Mouse (Mus musculus) myocyte (in vitro differentiated cells): ENCODE measurements around the gene Atp8b4.

Source experiments
- CEBPB ChIP-seq: IDR thresholded peaks from 2 replicates; pipeline ENCODE4 v1.6.1; 2011; ENCODE audit warnings: mild to moderate bottlenecking, moderate library complexity; ENCODE audit not compliant: poor library complexity, insufficient read depth, severe bottlenecking
- E2F4 ChIP-seq: IDR thresholded peaks from one replicate; pipeline ENCODE4 v1.6.1; 2011; ENCODE audit warnings: mild to moderate bottlenecking, control low read depth, moderate library complexity; ENCODE audit not compliant: insufficient read depth
- MAX ChIP-seq: IDR thresholded peaks from one replicate; pipeline ENCODE4 v1.6.1; 2011; ENCODE audit warnings: low read depth, mild to moderate bottlenecking, control low read depth
- MYOD1 ChIP-seq, 3 experiments: IDR thresholded peaks; one replicate each; pipeline ENCODE4 v1.6.1; 2011; ENCODE audit warnings: control low read depth in 2 of 3, low read depth in 2 of 3, mild to moderate bottlenecking in 2 of 3, moderate library complexity in 1 of 3; ENCODE audit not compliant: insufficient read length in 2 of 3, control insufficient read depth in 1 of 3
- MYOG ChIP-seq, 3 experiments: IDR thresholded peaks; one replicate each; pipeline ENCODE4 v1.6.1; 2011; ENCODE audit warnings: control low read depth in 2 of 3, low read depth in 2 of 3, mild to moderate bottlenecking in 2 of 3; ENCODE audit not compliant: insufficient read length in 2 of 3, control insufficient read depth in 1 of 3, insufficient read depth in 1 of 3
- POLR2A ChIP-seq: IDR thresholded peaks from one replicate; pipeline ENCODE4 v1.6.1; 2011; ENCODE audit warnings: low read depth, mild to moderate bottlenecking, control low read depth, moderate library complexity; ENCODE audit not compliant: insufficient read length
- POLR2AphosphoS2 ChIP-seq: IDR thresholded peaks from one replicate; pipeline ENCODE4 v1.6.1; 2011; ENCODE audit warnings: low read depth, control low read depth; ENCODE audit not compliant: insufficient read length
- SRF ChIP-seq: IDR thresholded peaks from one replicate; pipeline ENCODE4 v1.6.1; 2011; ENCODE audit warnings: low read depth; ENCODE audit not compliant: control insufficient read depth, insufficient read length
- TCF12 ChIP-seq: IDR thresholded peaks from one replicate; pipeline ENCODE4 v1.6.1; 2011; ENCODE audit warnings: mild to moderate bottlenecking, control low read depth; ENCODE audit not compliant: poor library complexity, insufficient read depth, severe bottlenecking
- USF1 ChIP-seq: IDR thresholded peaks from one replicate; pipeline ENCODE4 v1.6.1; 2011; ENCODE audit warnings: low read depth, mild to moderate bottlenecking, control low read depth, moderate library complexity

- no peak for TF ChIP-seq POLR2A
- TF ChIP-seq USF1: no peak
- no peak for TF ChIP-seq MYOG (IDR thresholded peaks at IDR 0.05; ENCODE audit: control insufficient read depth in 1 of 3, insufficient read depth in 1 of 3, insufficient read length in 2 of 3, low read depth in 2 of 3)
- TF ChIP-seq E2F4: no peak
- TF ChIP-seq TCF12: no peak
- no peak for TF ChIP-seq POLR2AphosphoS2
- no peak for TF ChIP-seq MAX
- TF ChIP-seq SRF: no peak
- TF ChIP-seq MYOD1 (IDR thresholded peaks at IDR 0.05; ENCODE audit: control insufficient read depth in 1 of 3, insufficient read length in 2 of 3, low read depth in 2 of 3): no peak
- no peak for TF ChIP-seq CEBPB
Observed at GRCm38 (mm10) chr2:126475681-126476410, 24.6 kb downstream of the Atp8b4 start.
